Mouse (Mus musculus) cerebellum, postnatal 4 days (tissue): ENCODE measurements around the gene Abca8a.

Source experiments
- DNase-seq, 2 experiments: peaks; one replicate each; pipeline ENCODE4 v3.0.0; 2022; ENCODE audit warnings: low spot score in 2 of 2, mixed read lengths in 1 of 2

Abca8a gene

DNA sequence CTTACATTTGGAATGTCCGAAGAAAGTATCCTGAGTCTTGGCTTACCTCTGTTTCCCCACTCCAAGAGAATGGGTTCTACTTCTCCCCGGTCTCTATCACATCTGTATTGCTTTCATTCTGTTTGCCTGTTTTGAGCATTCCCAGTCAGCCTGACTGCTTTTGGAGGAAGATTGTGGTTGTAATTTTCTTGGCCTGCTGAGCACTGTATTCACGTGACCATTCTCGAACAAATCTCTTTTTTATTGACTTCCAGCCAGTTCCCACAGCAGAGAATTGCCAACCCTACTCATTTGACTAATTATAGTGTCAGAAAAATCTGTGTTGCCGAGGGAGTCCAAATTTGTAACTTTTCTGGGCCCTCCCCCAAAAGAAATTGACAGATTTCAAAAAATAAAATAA is at the start of gene Abca8a:
Gene Abca8a, minus strand, starts transcription at position 121 of the 400 bp plus-strand sequence.
- DNase-seq, result no peak

DNA sequence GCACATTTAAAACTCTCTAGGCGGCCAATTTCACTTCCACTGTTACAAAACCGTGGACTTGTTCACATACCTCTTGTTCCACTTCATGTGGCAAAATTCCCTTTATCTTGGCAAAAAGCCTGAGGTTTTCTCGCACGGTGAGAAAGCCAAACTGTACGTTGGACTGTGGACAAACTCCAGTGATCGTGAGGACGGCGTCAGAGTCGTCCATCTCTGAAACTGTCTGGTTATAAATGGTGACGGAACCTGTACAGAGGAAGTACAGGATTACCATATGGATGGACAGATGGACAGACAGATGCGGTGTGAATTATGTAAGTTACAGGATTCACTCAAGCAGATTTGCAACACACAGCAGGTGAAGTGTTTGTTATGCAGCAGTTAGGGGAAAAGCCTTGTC is 49.6 kb upstream of the Abca8a start:
- no peak for DNase-seq

DNA sequence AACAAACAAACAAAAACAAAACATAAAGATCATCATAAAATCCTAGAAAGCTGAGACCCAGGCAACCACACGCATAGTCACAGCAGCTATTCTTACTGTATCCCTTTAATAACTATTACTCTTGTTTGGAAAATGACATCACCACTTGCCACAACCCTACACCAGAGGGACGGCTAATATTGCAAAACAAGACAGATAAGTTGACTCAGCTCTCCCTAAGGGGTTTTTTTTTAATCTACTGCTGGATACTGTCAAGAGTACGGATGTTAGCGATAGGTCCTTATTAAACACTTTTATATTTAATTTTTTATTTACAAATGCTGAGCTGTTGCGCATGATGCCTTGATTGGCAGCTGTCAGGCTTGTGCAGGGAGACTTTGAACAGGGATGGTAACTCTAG is 35.0 kb upstream of the Abca8a start:
- no peak for DNase-seq

DNA sequence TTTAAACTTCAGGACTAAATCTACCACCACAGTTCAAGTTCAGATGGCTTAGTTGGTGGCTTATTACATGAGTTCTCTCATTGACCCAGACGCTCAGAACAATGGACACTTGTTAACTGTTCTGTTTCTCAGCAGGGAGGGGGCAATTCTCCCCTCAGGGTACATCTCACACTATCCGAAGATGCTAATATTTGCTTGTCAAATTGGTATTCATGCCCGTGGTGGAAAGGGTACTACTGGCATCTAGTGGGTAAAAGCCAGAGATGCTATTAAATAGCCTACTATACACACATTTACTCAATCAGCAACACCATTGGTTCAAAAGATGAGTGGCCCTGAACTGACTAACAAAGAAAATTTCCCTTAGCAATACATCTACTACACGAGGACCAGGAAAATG is 15.4 kb upstream of the Abca8a start:
- DNase-seq, result no peak

DNA sequence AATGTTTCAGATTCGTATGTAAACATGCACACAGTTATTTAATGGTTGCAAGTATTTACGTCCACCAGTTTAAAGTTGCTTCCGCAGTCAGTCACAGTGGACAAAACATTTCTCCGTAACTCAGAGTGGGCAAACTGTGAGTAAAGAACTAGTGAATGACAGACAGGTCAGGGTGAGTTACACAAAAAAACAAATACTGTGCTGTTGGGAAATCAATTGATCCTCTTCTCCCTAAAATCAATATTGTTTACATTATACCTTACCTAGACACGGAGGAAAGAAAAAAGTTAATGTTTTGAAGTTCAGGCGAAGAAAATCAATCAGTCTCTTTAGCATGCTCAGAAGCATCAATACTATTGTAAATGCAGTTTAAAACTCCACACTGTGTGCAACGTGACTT is 5.7 kb upstream of the Abca8a start:
- DNase-seq, result no peak

DNA sequence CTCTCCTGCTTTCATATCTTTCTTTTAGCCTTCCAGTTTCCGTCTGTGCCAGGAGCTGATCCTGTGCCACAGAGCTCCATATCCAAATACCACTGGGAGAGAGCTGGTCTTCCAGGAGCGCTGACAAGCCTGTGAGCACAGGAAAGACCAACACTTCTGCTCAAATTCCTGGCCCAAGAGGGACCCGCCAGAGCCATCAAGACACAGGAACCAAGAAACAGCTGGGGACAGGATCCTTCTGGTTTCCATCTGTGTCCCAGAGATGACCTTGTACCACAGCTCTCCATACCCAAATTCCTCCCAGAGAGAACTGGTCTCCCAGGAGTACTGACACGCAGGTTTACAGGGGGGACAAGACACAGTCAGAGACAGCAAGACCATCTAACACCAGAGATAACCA is 3.1 kb upstream of the Abca8a start:
- no peak for DNase-seq

DNA sequence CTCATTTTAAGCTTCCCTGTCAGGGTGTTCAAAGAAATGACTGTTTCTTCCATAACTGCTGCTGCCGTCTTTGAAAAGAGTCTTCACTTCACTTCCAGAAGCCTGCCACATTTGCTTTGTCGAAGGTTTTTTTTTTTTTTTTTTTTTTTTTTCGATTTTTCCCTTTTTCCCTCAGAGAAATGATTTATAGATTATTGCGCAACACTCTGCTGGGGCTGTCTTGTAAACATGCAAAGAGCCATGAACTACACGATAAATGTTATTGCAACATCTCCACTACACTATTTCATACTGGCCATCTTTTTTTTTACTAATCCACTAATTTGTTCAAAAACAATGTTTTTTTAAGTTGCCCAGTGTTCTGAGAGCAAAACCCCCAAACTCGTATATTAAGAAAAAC is 1.7 kb upstream of the Abca8a start:
- DNase-seq, result no peak

DNA sequence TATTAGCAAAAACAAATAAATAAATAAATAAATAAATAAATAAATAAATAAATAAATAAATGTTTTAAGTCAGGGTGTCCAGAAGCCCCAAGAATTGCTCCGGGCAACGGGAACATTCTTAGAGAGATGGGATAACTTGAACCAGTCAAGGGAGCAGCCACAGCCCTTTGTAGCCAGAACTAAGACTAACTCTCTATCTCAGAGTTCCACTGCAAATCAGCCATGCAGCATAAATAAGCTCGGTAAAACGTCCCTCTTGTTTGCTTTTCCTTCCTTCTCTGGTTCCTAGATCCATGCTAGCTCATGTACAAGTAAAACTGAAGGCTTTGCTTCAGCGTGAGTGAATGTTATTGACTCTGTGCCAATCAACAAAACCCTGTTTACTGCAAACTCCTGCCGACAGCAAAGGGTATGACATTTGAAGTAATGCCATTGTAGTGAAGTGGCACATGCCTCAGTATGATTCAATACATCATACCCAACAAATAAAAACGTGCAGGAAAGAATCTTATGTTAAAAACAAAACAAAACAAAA is 865 bp downstream of the Abca8a start:
- DNase-seq, result no peak

DNA sequence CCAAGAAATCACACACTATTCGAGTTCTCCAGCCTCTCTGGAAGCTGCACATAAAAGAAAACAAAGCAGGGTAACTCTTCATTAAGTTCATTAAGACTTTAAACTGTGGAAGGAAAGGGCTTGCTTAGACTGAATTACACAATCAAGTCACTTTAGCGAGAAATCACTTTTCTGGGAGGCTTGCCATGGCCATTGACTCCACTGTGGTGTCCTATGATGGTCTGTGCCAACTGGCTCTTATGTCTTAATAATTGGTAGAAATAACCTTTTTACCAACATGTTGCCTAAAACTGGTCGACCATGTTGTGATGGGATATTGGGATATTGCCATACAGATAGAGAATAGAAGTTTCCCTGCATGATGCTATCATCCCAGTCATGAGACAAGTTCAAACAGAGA is 1.5 kb downstream of the Abca8a start:
- no peak for DNase-seq

DNA sequence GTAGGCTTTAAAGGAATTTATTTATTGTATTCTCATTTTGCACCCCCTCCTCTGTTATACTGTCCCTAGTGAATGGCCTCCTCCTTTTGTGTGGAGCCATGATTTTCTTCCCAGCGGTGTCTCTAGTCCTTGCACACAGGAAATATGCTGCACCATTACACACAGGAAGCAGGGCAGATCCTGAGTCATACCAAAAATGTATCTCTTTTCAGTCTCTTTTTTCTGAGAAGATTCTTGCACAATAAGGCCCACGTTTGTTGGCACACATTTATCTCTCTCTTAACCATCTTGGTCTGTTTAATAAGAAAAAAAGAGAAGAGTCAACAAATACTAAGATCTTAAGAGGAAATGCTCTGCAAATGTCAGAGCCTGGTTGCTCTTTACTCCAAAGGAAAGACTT is 4.5 kb downstream of the Abca8a start:
- DNase-seq, result no peak

DNA sequence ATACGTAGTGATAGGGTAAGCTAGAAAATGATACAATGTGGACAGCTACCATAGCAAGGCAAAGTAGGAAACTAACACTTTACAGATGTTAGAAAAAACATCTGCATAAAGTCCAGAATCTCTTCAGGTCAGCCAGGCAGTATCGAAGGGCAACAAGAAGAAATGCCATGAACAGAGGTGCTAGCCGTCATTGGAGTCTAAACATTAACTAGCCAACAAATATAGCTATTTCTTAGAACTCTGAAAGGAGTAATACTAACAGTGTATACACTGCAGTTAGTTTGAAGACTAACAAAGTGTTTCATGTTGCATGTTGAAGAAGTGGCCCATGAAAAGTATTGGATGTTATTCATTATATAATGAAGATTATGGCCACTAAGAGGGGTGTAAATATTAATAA is 23.6 kb downstream of the Abca8a start:
- no peak for DNase-seq

DNA sequence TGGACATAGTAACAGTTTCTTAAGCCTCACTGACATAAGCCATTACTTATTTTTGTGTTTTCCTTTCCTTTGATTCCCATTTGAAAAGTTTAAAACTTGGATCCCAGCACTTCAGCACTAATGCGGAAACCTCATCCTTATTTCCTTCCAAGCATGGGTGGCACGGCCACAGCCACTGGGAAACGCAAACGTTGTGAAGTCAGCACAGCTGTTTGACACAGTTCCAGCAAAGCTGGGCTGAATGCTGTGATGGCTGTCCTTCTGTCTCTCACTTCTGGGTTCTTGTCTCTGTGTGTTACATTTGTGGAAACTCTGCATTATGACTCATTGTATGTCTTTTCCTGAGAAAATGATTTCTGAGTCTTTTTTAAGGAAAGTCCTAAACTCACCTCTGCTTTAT is 34.7 kb downstream of the Abca8a start:
- no peak for DNase-seq

DNA sequence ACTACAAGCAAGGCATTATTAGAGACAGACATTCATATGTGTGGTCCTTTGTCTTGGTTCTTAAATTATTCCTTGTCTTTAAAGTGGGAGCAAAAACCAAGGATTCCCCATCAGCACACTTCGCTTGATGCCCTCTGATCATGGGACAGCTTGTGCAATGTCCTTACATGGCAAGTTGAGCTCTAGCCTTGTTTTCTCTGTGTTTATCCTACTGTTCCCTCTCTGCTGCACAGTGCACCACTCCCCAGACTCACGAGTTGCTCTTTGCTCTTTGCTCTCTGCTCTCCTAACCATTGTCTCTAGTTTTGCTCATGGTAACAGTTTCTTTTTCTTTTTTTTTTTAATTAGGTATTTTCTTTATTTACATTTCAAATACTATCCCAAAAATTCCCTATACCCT is 35.7 kb downstream of the Abca8a start:
- DNase-seq, result no peak

DNA sequence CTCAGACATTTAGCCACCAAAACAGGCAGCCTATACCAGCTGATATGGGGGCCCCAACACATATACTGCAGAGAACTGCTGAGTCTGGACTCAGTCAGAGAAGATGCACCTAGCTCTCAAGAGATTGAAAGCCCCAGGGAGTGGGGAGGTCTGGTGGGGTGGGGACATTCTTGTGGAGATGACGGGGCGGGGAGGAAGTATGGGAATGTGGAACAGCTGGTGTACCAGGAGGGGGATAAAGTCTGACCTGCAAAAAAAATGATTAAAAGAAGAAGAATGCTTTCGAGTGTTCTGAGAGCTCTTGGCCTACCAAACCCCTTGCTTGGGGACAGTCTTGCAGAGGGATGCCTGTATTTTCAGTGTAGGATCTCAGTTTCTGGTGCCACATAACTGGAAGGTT is 42.1 kb downstream of the Abca8a start:
- no peak for DNase-seq

DNA sequence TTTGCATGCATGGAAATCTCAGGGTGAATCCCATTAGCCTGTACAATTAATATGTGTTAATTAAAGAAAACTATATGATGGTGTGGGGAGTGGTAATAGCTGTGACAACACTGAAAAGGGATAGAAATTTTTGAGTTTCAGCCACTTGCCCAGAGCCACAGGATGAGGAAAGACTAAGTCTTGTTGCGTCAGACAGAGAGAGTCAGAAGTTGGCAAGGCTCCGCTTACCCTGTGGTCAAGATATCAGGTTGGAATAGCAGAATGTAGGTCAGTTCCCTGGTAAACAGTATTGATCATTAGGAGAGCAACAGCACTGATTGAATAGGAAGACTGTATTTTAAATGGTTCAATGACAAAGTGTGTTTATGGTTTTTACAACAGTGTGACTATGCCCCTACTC is 58.0 kb downstream of the Abca8a start:
- DNase-seq, result no peak

DNA sequence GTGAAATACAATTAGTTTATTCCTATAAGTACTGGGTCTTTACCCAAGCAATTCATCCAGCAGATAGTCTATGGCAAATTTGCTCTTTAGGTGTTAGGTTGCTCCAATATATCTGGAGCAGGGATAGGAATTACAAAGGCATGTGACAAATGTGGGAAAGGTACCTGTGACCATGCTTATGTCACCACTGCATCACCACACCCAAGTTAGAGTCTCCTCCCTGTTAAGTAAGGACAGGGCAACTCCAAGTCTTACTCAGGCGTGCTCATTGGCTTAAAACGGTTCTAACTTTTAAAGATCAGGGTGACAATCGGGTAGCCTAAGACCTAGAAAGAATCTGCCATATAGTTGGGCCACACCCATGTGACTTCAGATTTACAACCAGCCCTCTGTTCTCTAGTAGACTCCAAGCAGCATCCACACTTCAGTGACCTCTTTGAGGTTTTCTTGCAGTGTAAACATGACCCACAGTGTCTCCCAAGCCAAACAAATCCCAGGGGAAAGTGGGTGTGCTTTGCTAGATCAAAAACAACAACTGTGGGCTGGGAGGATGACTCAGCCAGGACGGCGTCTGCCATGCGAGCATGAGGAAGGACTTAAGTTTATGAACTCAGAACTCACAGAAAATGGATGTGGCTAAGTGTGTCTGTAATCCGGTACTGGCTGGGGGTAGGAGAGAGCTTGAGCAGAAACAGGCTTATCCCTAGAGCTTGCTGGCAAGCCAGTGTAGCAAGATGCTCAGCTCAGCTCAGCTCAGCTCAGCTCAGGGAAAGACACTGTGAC is 66.7 kb downstream of the Abca8a start:
- DNase-seq, result no peak

DNA sequence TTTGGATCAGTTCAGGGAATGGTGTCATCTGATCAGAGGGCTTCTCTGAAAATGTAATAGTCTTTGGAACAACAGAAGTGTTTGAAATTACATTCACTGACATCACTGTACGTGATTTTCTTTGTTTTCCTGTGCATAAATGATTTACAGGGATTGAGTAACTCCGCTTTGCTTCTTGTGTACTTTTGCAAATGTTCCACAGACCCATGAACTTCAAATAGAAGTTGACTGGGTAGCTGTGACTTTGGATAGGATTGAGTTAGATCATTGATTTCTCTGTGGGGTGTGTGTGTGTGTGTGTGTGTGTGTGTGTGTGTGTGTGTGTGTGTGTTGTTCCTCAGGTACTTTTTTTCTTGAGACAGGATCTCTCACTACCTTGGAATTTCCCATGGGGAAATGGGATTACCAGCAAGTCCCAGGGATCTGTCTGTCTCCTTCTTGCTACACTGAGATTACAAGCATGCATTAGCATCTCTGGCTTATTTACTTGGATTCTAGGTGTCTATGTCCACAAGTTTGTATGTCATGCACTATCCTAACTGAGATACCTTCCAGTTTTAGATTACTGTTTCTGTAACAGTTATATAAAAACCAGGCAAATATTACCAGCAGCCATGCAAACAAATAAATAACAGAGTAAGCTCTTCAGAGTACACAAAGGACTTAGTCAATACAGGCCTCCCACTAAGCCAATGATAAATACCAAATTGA is 84.8 kb downstream of the Abca8a start:
- DNase-seq, result no peak

DNA sequence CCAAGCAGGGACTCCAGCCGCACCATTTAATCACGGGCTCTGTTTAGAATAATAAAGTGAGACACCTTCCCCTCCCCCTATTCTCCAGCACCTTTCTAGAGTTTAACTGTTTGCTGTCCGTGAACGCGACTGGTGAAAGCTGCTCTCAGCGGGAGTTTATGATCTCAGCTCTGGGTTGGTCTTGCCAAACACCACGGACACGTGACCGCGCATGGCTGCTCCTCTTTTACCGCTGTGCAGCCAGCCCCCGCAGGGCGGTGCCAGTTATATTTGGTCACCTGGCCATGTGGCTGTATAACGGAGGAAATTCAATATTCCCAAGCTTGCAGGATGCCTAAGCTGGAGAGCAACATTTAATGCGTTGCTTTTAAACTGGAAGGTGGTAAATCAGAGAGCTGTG is 100.2 kb downstream of the Abca8a start, which contains the start of gene Abca8b:
Gene Abca8b, minus strand, starts transcription at position 222 of the 400 bp plus-strand sequence.
- peak; percentile 40 to 70 for DNase-seq

DNA sequence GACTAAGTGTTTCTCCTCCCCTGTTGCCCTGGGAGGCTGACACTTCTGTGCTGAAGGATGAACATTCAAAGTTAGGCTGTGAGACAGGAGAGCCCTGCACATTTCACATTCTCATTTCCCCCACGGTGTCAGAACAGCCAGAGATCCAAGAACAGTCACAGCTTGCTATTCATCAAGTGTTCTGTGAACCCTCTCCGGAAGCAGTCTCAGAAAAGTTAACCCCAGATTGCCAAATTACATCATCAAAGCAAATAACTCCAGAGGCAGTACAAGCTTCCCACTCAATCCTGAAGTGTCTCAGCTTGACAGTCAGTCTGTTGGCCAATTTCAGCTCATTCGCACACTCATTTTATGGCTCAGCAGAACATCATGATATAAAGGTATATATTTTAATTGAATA is 100.8 kb downstream of the Abca8a start:
- no peak for DNase-seq

DNA sequence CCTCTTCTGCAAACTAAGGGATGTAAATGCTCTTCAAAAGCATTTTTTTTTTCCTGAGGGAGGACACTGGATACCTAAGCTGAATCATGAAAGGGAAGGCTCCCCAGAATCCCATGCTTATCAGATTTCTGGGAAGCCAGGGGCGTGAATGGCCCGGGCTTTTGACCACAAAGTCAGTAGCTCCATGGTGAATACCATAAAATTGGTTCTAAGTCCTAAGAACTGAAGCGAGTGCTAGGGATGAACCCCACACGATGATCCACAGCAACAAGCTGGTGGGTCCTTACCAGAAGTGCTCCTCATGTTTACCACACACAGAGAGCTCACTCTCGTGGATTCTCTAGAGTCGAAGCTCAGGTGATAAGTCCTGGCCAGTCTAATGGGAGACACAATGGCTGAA is 101.8 kb downstream of the Abca8a start:
- no peak for DNase-seq

DNA sequence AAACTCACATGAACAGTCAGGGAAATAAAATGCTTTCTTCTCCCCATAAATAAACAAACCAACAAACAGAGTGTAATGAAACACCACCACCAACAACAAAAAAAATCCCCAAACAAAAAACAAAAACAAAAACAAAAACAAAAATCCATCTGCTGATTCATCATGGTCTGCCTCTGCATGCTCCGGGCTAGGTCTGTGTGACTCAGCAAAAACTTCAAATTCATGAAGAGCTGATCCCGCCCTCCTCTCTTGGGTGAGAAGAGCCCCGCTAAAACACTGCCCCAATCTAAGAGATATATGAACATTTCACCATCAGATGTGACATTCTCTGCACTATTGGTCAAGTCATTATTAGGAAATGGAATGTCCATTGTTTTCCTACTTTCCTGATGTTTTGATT is 104.5 kb downstream of the Abca8a start:
- DNase-seq, result no peak

DNA sequence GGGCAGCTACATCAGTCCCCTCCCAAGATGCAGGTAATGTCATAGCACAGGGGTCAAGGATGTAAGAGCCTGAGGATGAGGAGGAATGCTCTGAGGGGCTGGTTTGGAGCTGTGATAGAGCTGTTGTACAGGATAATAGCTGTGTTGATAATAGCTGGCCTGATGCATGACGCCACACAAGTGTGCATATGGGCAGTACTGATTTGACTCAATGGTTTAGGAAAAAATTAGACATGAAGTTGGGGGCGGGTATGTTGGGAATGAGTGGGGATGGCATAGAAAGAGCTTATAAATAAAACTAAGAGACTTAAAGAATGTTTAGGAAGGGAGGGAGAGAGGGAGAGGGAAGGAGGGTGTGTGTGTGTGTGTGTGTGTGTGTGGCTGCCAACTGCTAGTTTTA is 105.5 kb downstream of the Abca8a start:
- DNase-seq, result no peak

DNA sequence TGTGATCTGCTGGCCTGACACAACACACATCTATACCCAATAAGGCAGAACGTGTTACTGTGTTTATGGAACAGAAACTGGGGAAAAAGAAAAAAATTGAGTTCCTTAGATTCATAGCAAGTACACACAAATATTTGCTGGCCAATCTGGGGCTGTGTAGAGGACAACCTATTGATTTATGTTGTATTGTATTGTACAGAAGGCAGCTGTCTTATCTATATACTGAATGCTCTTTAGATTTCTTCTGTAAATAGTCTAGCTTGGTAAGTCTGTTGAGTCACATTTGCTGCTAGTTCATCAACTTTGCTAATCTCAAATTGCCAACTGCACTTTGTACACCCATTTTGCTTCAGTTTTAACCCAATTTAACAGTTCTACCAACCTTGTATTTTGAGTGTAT is 107.6 kb downstream of the Abca8a start:
- DNase-seq, result no peak
